In genomic region chr5:37336485-37337105, GRCm38 (mm10) we compare ENCODE assay signal across 9 mouse cellular contexts. TPM values are rescaled to one million over a fixed set of nuclear protein-coding genes. Genes with fewer than 3 reads are reported as not detected.
A peak's percentile ranks its signal among the peaks of the same experiment; 100 is the strongest.
DNase-seq lines count a peak whose midpoint lies in the region; ATAC-seq and TF ChIP-seq lines count a peak whose summit lies in the region.
"Had no signal": no experiment of that assay in that cellular context is flagged by ENCODE, and none has a peak within 500 bp of the region (broad histone marks: within the 10 kb centered on the region; RNA-seq: fewer than 3 reads in every experiment).

Gene Evc (minus strand): TSS chr5:37336894.

- no peaks in the 10 kb centered on the region for H3K36me3 ChIP-seq in spleen, adult 2 months (ENCODE audit: control insufficient read depth, insufficient read depth, low read length)
- peaks cover 13% of the 10 kb centered on the region; the same call in 1 of the 2 replicates for H3K36me3 ChIP-seq in embryonic facial prominence, embryonic 12.5 days
- no peaks in the 10 kb centered on the region for H3K36me3 ChIP-seq in liver, embryonic 13.5 days
- no peaks in the 10 kb centered on the region for H3K36me3 ChIP-seq in neural tube, embryonic 14.5 days (ENCODE audit: control insufficient read depth, insufficient read depth, low read length)
- H3K36me3 ChIP-seq: G1E had no signal

- no peak for DNase-seq in spleen, adult 2 months (ENCODE audit: low read depth in 1 of 2, low spot score in 2 of 2)
- DNase-seq in spleen, postnatal 14 days (ENCODE audit: low spot score in 2 of 2): no peak
- peak; percentile 68 to 78 for DNase-seq in heart, adult 9 months (ENCODE audit: low spot score in 2 of 2)
- DNase-seq in kidney, adult 8-10 months: peak; percentile 76 to 83
- peak; percentile 31 for DNase-seq in liver, embryonic 13.5 days
- peak; percentile 73 for DNase-seq in yolk sac, embryonic 10.5 days (ENCODE audit: low spot score)

- H3K4me2 ChIP-seq in embryonic facial prominence, embryonic 12.5 days (replicated peaks): peak within 1 kb of the TSS; percentile 66
- H3K4me2 ChIP-seq in liver, embryonic 13.5 days: peak within 1 kb of the TSS; percentile 73
- H3K4me2 ChIP-seq in neural tube, embryonic 14.5 days (ENCODE audit: low read depth, low read length): peak within 1 kb of the TSS; percentile 88

- 0 out of 2 replicates have a peak, but pooled peaks cover 2% of the 10 kb centered on the region for H3K27me3 ChIP-seq in spleen, adult 2 months (ENCODE audit: control insufficient read depth, insufficient read depth, low read length)
- H3K27me3 ChIP-seq in embryonic facial prominence, embryonic 12.5 days: no peaks in the 10 kb centered on the region
- H3K27me3 ChIP-seq in liver, embryonic 13.5 days: peaks cover 32% of the 10 kb centered on the region
- H3K27me3 ChIP-seq in neural tube, embryonic 14.5 days (ENCODE audit: control insufficient read depth, insufficient read depth, low read length): peaks cover 6% of the 10 kb centered on the region; the same call in 1 of the 2 replicates

- TF ChIP-seq POLR2A in spleen, adult 2 months (IDR thresholded peaks at IDR 0.05; ENCODE audit: low read depth, low read length): no peak

- peak; percentile 70 for ATAC-seq in embryonic facial prominence, embryonic 12.5 days (ENCODE audit: insufficient number of reproducible peaks, insufficient read depth, low FRiP score, low TSS enrichment)
- ATAC-seq in liver, embryonic 13.5 days (ENCODE audit: low read depth): peak; percentile 66
- ATAC-seq in neural tube, embryonic 14.5 days (ENCODE audit: low read depth): peak; percentile 78

- H3K4me3 ChIP-seq in spleen, adult 2 months (ENCODE audit: extremely low read depth, insufficient read depth, insufficient read length): peak within 1 kb of the TSS; percentile 21; the same call in 1 of the 2 replicates
- peak within 1 kb of the TSS; percentile 76 for H3K4me3 ChIP-seq in embryonic facial prominence, embryonic 12.5 days
- peak within 1 kb of the TSS; percentile 59 for H3K4me3 ChIP-seq in liver, embryonic 13.5 days (replicated peaks)
- H3K4me3 ChIP-seq in neural tube, embryonic 14.5 days (ENCODE audit: low read depth, low read length): peak within 1 kb of the TSS; percentile 57

- no peak for TF ChIP-seq CTCF in spleen, adult 2 months (IDR thresholded peaks at IDR 0.05; ENCODE audit: extremely low read depth, insufficient read depth, insufficient read length, insufficient replicate concordance)

- no peaks in the 10 kb centered on the region; the same call in 1 of the 2 replicates for H3K4me1 ChIP-seq in spleen, adult 2 months (ENCODE audit: control insufficient read depth, insufficient read depth, insufficient read length)
- H3K4me1 ChIP-seq in embryonic facial prominence, embryonic 12.5 days: peaks cover 43% of the 10 kb centered on the region
- peaks cover 21% of the 10 kb centered on the region for H3K4me1 ChIP-seq in liver, embryonic 13.5 days (replicated peaks)
- H3K4me1 ChIP-seq in neural tube, embryonic 14.5 days (ENCODE audit: control insufficient read depth, insufficient read depth, low read length): peaks cover 7% of the 10 kb centered on the region; the same call in 1 of the 2 replicates

- peak within 1 kb of the TSS; percentile 82 for H3K9ac ChIP-seq in embryonic facial prominence, embryonic 12.5 days
- peak within 1 kb of the TSS; percentile 47; the same call in 1 of the 2 replicates for H3K9ac ChIP-seq in liver, embryonic 13.5 days
- peak within 1 kb of the TSS; percentile 46 for H3K9ac ChIP-seq in neural tube, embryonic 14.5 days (replicated peaks; ENCODE audit: low read depth, low read length)

- 4% methylated on average over 48 of the region's 48 CpGs for WGBS in spleen, adult 2 months
- WGBS in embryonic facial prominence, embryonic 12.5 days: under 1% methylated on average over 45 of the region's 48 CpGs
- 1% methylated on average over 47 of the region's 48 CpGs for WGBS in liver, embryonic 13.5 days (ENCODE audit: insufficient replicate concordance)
- under 1% methylated on average over 48 of the region's 48 CpGs for WGBS in neural tube, embryonic 14.5 days

- H3K9me3 ChIP-seq in embryonic facial prominence, embryonic 12.5 days: no peaks in the 10 kb centered on the region
- H3K9me3 ChIP-seq in liver, embryonic 13.5 days (replicated peaks): no peaks in the 10 kb centered on the region
- H3K9me3 ChIP-seq in neural tube, embryonic 14.5 days (ENCODE audit: control insufficient read depth, low read length): no peaks in the 10 kb centered on the region

- no peak within 1 kb of the TSS for H3K27ac ChIP-seq in spleen, adult 2 months (ENCODE audit: insufficient read depth, low read length)
- H3K27ac ChIP-seq in embryonic facial prominence, embryonic 12.5 days: peak within 1 kb of the TSS; percentile 74
- H3K27ac ChIP-seq in liver, embryonic 13.5 days: no peak within 1 kb of the TSS
- no peak within 1 kb of the TSS for H3K27ac ChIP-seq in neural tube, embryonic 14.5 days (ENCODE audit: low read depth, low read length)

RNA-seq across cellular contexts. Expression of gene Evc, which starts in this region (rescaled TPM):
- polyA plus RNA-seq in spleen, adult 2 months (2012; rRNA removed): 4.0 and 4.5 TPM in 2 replicates
- polyA plus RNA-seq in embryonic facial prominence, embryonic 12.5 days (2016; fragmentation: Nextera tagmentation; extraction: Ambion mirVana): 39.2 and 39.8 TPM in 2 replicates
- 1.9 and 2.2 TPM in 2 replicates for polyA plus RNA-seq in liver, embryonic 13.5 days (2015; fragmentation: Nextera tagmentation; extraction: Ambion mirVana)
- 2.8 and 3.5 TPM in 2 replicates for polyA plus RNA-seq in neural tube, embryonic 14.5 days (2014; fragmentation: Nextera tagmentation; extraction: Ambion mirVana)
- polyA plus RNA-seq: G1E had no signal

Comparison
In these comparisons a context has a peak if more than half of its experiments do, and no peak if none do; other contexts are left out.
1. DNase-seq: peak in heart, adult 9 months (2 of 2), kidney, adult 8-10 months (2 of 2), liver, embryonic 13.5 days (single experiment) and yolk sac, embryonic 10.5 days (single experiment); none in spleen, adult 2 months (0 of 2) and spleen, postnatal 14 days (0 of 2).
2. H3K4me3 ChIP-seq: peak in every context shown above with its lines; median percentile 76 in embryonic facial prominence, embryonic 12.5 days; 59 in liver, embryonic 13.5 days; 57 in neural tube, embryonic 14.5 days; 21 in spleen, adult 2 months.
3. Peak in every context shown above with its lines, with median percentiles within 50 percentile points of each other: ATAC-seq, H3K4me2 ChIP-seq and H3K9ac ChIP-seq.